Mouse (Mus musculus) heart, embryonic 10.5 days (tissue): ENCODE results near the gene Ift57. TPM values are rescaled to one million over a fixed set of nuclear protein-coding genes. Genes with fewer than 3 reads are reported as not detected.

Source experiments
- DNase-seq: peaks from one replicate; pipeline ENCODE4 v3.0.0-alpha.2; 2017; ENCODE audit warnings: low spot score
- H3K27ac ChIP-seq: fragments of 300-500 bp; sonication (generic); 2 replicates; pipeline ENCODE4 v1.5.1; 2016; ENCODE audit warnings: mild to moderate bottlenecking
- H3K27me3 ChIP-seq: fragments of 300-500 bp; sonication (generic); 2 replicates; pipeline ENCODE4 v1.6.1; 2016; ENCODE audit warnings: mild to moderate bottlenecking; ENCODE audit not compliant: poor library complexity, insufficient read depth, severe bottlenecking
- H3K36me3 ChIP-seq: fragments of 300-500 bp; sonication (generic); 2 replicates; pipeline ENCODE4 v1.6.1; 2016; ENCODE audit warnings: mild to moderate bottlenecking, moderate library complexity
- H3K4me1 ChIP-seq: fragments of 300-500 bp; sonication (generic); 2 replicates; pipeline ENCODE4 v1.6.1; 2016; ENCODE audit warnings: mild to moderate bottlenecking
- H3K4me3 ChIP-seq: fragments of 300-500 bp; sonication (generic); 2 replicates; pipeline ENCODE4 v1.5.1; 2016; ENCODE audit warnings: mild to moderate bottlenecking, moderate library complexity
- H3K9me3 ChIP-seq: fragments of 300-500 bp; sonication (generic); 2 replicates; pipeline ENCODE4 v1.6.1; 2016; ENCODE audit warnings: mild to moderate bottlenecking, moderate library complexity
- WGBS: fragments of 180-500 bp; shearing (Covaris S2); methylation state at CpG from one replicate; pipeline ENCODE4 v1.1.7; 2016; 5-methylcytosine and 5-hydroxymethylcytosine counted together
- polyA plus RNA-seq: library from polyadenylated mRNA; unstranded; fragments of >200 nt; fragmentation: Nextera tagmentation; extraction: Ambion mirVana; gene quantifications from 2 replicates; pipeline ENCODE4 v1.2.1, GENCODE M21; 2016

The Ift57 gene
- polyA plus RNA-seq, 1 experiment from 2014 or later: 21.6 TPM

- H3K4me1 ChIP-seq: peaks cover 27% of the 10 kb centered on the region
Observed at GRCm38 (mm10) chr16:49720671-49721070, 21.6 kb downstream of the Ift57 start.

GRCm38 (mm10) chr16:49721678-49722077, 22.6 kb downstream of the Ift57 start:
- Histone ChIP-seq H3K4me1 (peaks cover 28% of the 10 kb centered on the region), H3K36me3 (no peaks in the 10 kb centered on the region), H3K27me3 (no peaks in the 10 kb centered on the region), H3K27ac (no peak overlapping the region), H3K9me3 (no peaks in the 10 kb centered on the region), H3K4me3 (no peak overlapping the region)
- WGBS: 51% methylated on average over 5 of the region's 5 CpGs
- no peak for DNase-seq

More at GRCm38 (mm10) chr16:49720671-49721070, 21.6 kb downstream of the Ift57 start:
- no peak overlapping the region for H3K4me3 ChIP-seq
- 87% methylated on average over 2 of the region's 2 CpGs for WGBS
- H3K27ac ChIP-seq: no peak overlapping the region
- H3K36me3 ChIP-seq: no peaks in the 10 kb centered on the region
- H3K27me3 ChIP-seq: no peaks in the 10 kb centered on the region
- no peak for DNase-seq
- H3K9me3 ChIP-seq: no peaks in the 10 kb centered on the region

- peaks cover 28% of the 10 kb centered on the region for H3K4me1 ChIP-seq
- H3K36me3 ChIP-seq: no peaks in the 10 kb centered on the region
- H3K9me3 ChIP-seq: no peaks in the 10 kb centered on the region
- no peak for DNase-seq
- WGBS: 61% methylated on average over 4 of the region's 4 CpGs
- no peak overlapping the region for H3K4me3 ChIP-seq
- no peak overlapping the region for H3K27ac ChIP-seq
- H3K27me3 ChIP-seq: no peaks in the 10 kb centered on the region
Observed at GRCm38 (mm10) chr16:49723222-49723621, 24.2 kb downstream of the Ift57 start.

- H3K9me3 ChIP-seq: no peaks in the 10 kb centered on the region
- DNase-seq: no peak
- no peak overlapping the region for H3K4me3 ChIP-seq
- WGBS: 73% methylated on average over 5 of the region's 5 CpGs
- no peaks in the 10 kb centered on the region for H3K36me3 ChIP-seq
- peaks cover 28% of the 10 kb centered on the region for H3K4me1 ChIP-seq
- no peaks in the 10 kb centered on the region for H3K27me3 ChIP-seq
- no peak overlapping the region for H3K27ac ChIP-seq
Observed at GRCm38 (mm10) chr16:49724232-49724631, 25.2 kb downstream of the Ift57 start.

- 37% methylated on average over 2 of the region's 2 CpGs for WGBS
- H3K4me1 ChIP-seq: peaks cover 28% of the 10 kb centered on the region
- H3K4me3 ChIP-seq: no peak overlapping the region
- no peaks in the 10 kb centered on the region for H3K27me3 ChIP-seq
- H3K36me3 ChIP-seq: no peaks in the 10 kb centered on the region
- H3K27ac ChIP-seq: no peak overlapping the region
- no peaks in the 10 kb centered on the region for H3K9me3 ChIP-seq
- DNase-seq: no peak
Observed at GRCm38 (mm10) chr16:49724931-49725330, 25.9 kb downstream of the Ift57 start.

GRCm38 (mm10) chr16:49725446-49725845, 26.4 kb downstream of the Ift57 start:
- 73% methylated on average over 5 of the region's 5 CpGs for WGBS
- Histone ChIP-seq H3K9me3 (no peaks in the 10 kb centered on the region), H3K4me3 (no peak overlapping the region), H3K27ac (no peak overlapping the region), H3K27me3 (no peaks in the 10 kb centered on the region), H3K4me1 (peaks cover 28% of the 10 kb centered on the region), H3K36me3 (no peaks in the 10 kb centered on the region)
- no peak for DNase-seq

GRCm38 (mm10) chr16:49726216-49726615, 27.2 kb downstream of the Ift57 start:
- Histone ChIP-seq H3K9me3 (no peaks in the 10 kb centered on the region), H3K36me3 (no peaks in the 10 kb centered on the region), H3K27ac (no peak overlapping the region), H3K27me3 (no peaks in the 10 kb centered on the region), H3K4me3 (no peak overlapping the region), H3K4me1 (peaks cover 28% of the 10 kb centered on the region)
- WGBS: 75% methylated on average over 3 of the region's 3 CpGs
- no peak for DNase-seq

GRCm38 (mm10) chr16:49726761-49727160, 27.7 kb downstream of the Ift57 start:
- Histone ChIP-seq H3K27ac (no peak overlapping the region), H3K9me3 (no peaks in the 10 kb centered on the region), H3K4me3 (no peak overlapping the region), H3K36me3 (no peaks in the 10 kb centered on the region), H3K4me1 (peaks cover 28% of the 10 kb centered on the region), H3K27me3 (no peaks in the 10 kb centered on the region)
- no peak for DNase-seq
- 81% methylated on average over 2 of the region's 2 CpGs for WGBS

- no peaks in the 10 kb centered on the region for H3K36me3 ChIP-seq
- H3K27me3 ChIP-seq: no peaks in the 10 kb centered on the region
- no peak for DNase-seq
- 88% methylated on average over 9 of the region's 9 CpGs for WGBS
- H3K27ac ChIP-seq: no peak overlapping the region
- H3K9me3 ChIP-seq: no peaks in the 10 kb centered on the region
- H3K4me3 ChIP-seq: no peak overlapping the region
- no peaks in the 10 kb centered on the region for H3K4me1 ChIP-seq
Observed at GRCm38 (mm10) chr16:49736536-49736935, 37.5 kb downstream of the Ift57 start.

GRCm38 (mm10) chr16:49747360-49747759, 48.3 kb downstream of the Ift57 start:
- H3K9me3 ChIP-seq: no peaks in the 10 kb centered on the region
- no peak overlapping the region for H3K27ac ChIP-seq
- H3K27me3 ChIP-seq: no peaks in the 10 kb centered on the region
- no peaks in the 10 kb centered on the region for H3K36me3 ChIP-seq
- DNase-seq: no peak
- H3K4me1 ChIP-seq: no peaks in the 10 kb centered on the region
- no peak overlapping the region for H3K4me3 ChIP-seq
- WGBS: 88% methylated on average over 2 of the region's 2 CpGs

GRCm38 (mm10) chr16:49752906-49753305, 53.9 kb downstream of the Ift57 start:
- H3K27ac ChIP-seq: no peak overlapping the region
- DNase-seq: no peak
- H3K9me3 ChIP-seq: no peaks in the 10 kb centered on the region
- H3K4me3 ChIP-seq: no peak overlapping the region
- no peaks in the 10 kb centered on the region for H3K27me3 ChIP-seq
- H3K36me3 ChIP-seq: no peaks in the 10 kb centered on the region
- 0 out of 2 replicates have a peak, but pooled peaks cover 3% of the 10 kb centered on the region for H3K4me1 ChIP-seq
- WGBS: 72% methylated on average over 1 of the region's 1 CpGs

- no peak for DNase-seq
- WGBS: 51% methylated on average over 3 of the region's 3 CpGs
- H3K4me1 ChIP-seq: 0 out of 2 replicates have a peak, but pooled peaks cover 3% of the 10 kb centered on the region
- H3K4me3 ChIP-seq: no peak overlapping the region
- no peaks in the 10 kb centered on the region for H3K9me3 ChIP-seq
- no peak overlapping the region for H3K27ac ChIP-seq
- no peaks in the 10 kb centered on the region for H3K27me3 ChIP-seq
- H3K36me3 ChIP-seq: no peaks in the 10 kb centered on the region
Observed at GRCm38 (mm10) chr16:49753318-49753717, 54.3 kb downstream of the Ift57 start.

- WGBS: 59% methylated on average over 17 of the region's 17 CpGs
- Histone ChIP-seq H3K27ac (peak overlapping the region; percentile 52; the same call in 1 of the 2 replicates), H3K27me3 (no peaks in the 10 kb centered on the region), H3K36me3 (no peaks in the 10 kb centered on the region), H3K4me1 (peaks cover 19% of the 10 kb centered on the region), H3K4me3 (peak overlapping the region; percentile 32; the same call in 1 of the 2 replicates), H3K9me3 (no peaks in the 10 kb centered on the region)
- DNase-seq: no peak
Observed at GRCm38 (mm10) chr16:49760517-49761203, 61.6 kb downstream of the Ift57 start.

- 79% methylated on average over 5 of the region's 5 CpGs for WGBS
- DNase-seq: no peak
- Histone ChIP-seq H3K9me3 (no peaks in the 10 kb centered on the region), H3K4me3 (no peak overlapping the region), H3K27me3 (no peaks in the 10 kb centered on the region), H3K27ac (no peak overlapping the region), H3K36me3 (no peaks in the 10 kb centered on the region), H3K4me1 (peaks cover 19% of the 10 kb centered on the region)
Observed at GRCm38 (mm10) chr16:49761981-49762380, 62.9 kb downstream of the Ift57 start.
